Mouse (Mus musculus) liver, embryonic 14.5 days (tissue): ENCODE results near the gene Tbx6. TPM values are rescaled to one million over a fixed set of nuclear protein-coding genes. Genes with fewer than 3 reads are reported as not detected.

Experiments used
- ATAC-seq: fragments of 200-750 bp; cut with Nextera tagmentation; 2 replicates; pipeline ENCODE4 v1.8.0; 2017; ENCODE audit warnings: moderate number of reproducible peaks, mild to moderate bottlenecking, moderate library complexity; ENCODE audit not compliant: insufficient read depth
- DNase-seq, 3 experiments: peaks; one replicate each; pipeline ENCODE4 v3.0.0-alpha.2; 2012 to 2013; ENCODE audit warnings: low read depth in 3 of 3, low spot score in 3 of 3
- H3K27ac ChIP-seq: fragments of 300-500 bp; sonication (generic); 2 replicates; pipeline ENCODE4 v1.5.1; 2014; ENCODE audit warnings: moderate library complexity, mild to moderate bottlenecking, control low read depth, inconsistent platforms
- H3K27me3 ChIP-seq: fragments of 300-500 bp; sonication (generic); 2 replicates; pipeline ENCODE4 v1.6.1; 2014; ENCODE audit warnings: mild to moderate bottlenecking, low read length, moderate library complexity; ENCODE audit not compliant: control insufficient read depth, insufficient read depth
- H3K36me3 ChIP-seq: fragments of 300-500 bp; sonication (generic); replicated peaks from 2 replicates; pipeline ENCODE4 v1.6.1; 2014; ENCODE audit warnings: low read depth; ENCODE audit not compliant: control insufficient read depth, insufficient read depth
- H3K4me1 ChIP-seq, 2 experiments: fragments of 200-500 bp in 1 of 2; fragments of 300-500 bp in 1 of 2; sonication (generic) in 1 of 2; replicated peaks; 2 replicates each; pipeline ENCODE4 v1.6.1; 2012 to 2014; ENCODE audit warnings: antibody characterized with exemption in 1 of 2, inconsistent platforms in 1 of 2, low read length in 1 of 2; ENCODE audit not compliant: control insufficient read depth in 2 of 2, insufficient read depth in 2 of 2
- H3K4me2 ChIP-seq: fragments of 300-500 bp; sonication (generic); 2 replicates; pipeline ENCODE4 v1.6.1; 2014; ENCODE audit warnings: low read depth, mild to moderate bottlenecking, control low read depth, moderate library complexity
- H3K4me3 ChIP-seq, 2 experiments: fragments of 200-500 bp in 1 of 2; fragments of 300-500 bp in 1 of 2; sonication (generic) in 1 of 2; 2 replicates each; pipeline ENCODE4 v1.5.1; 2012 to 2014; ENCODE audit warnings: low read depth in 2 of 2, low read length in 2 of 2, mild to moderate bottlenecking in 2 of 2, control low read depth in 1 of 2, inconsistent platforms in 1 of 2, moderate library complexity in 1 of 2; ENCODE audit not compliant: insufficient read depth in 1 of 2
- H3K9ac ChIP-seq: fragments of 300-500 bp; sonication (generic); replicated peaks from 2 replicates; pipeline ENCODE4 v1.6.1; 2014; ENCODE audit warnings: mild to moderate bottlenecking, control low read depth, moderate library complexity
- H3K9me3 ChIP-seq: fragments of 300-500 bp; sonication (generic); 2 replicates; pipeline ENCODE4 v1.6.1; 2016; ENCODE audit warnings: low read length, mixed read lengths; ENCODE audit not compliant: control insufficient read depth
- CTCF ChIP-seq: IDR thresholded peaks from 2 replicates; pipeline ENCODE4 v1.5.1; 2016; ENCODE audit warnings: antibody characterized with exemption, low read depth, control low read depth
- EP300 ChIP-seq: IDR thresholded peaks from 2 replicates; pipeline ENCODE4 v1.6.1; 2016; ENCODE audit warnings: antibody characterized with exemption, low read depth
- WGBS: fragments of 180-500 bp; shearing (Covaris S2); extraction: QIAGEN DNeasy Blood & Tissue Kit; methylation state at CpG from one replicate; pipeline ENCODE4 v1.1.7; 2014; ENCODE audit not compliant: insufficient replicate concordance; 5-methylcytosine and 5-hydroxymethylcytosine counted together
- polyA plus RNA-seq, 2 experiments: library from polyadenylated mRNA; depleted of rRNA in 1 of 2; stranded (reverse) in 1 of 2; unstranded in 1 of 2; fragments of >200 nt; fragmentation: Nextera tagmentation in 1 of 2; extraction: Ambion mirVana in 1 of 2; gene quantifications; 2 replicates each; pipeline versions ENCODE4 v1.2.1 to v1.2.3; 2012 to 2014

The Tbx6 gene
- polyA plus RNA-seq, 2 experiments, result 0.43 to 1.3 TPM

GRCm38 (mm10) chr7:126749582-126750343 lies 31.5 kb upstream of the Tbx6 start:
- Histone ChIP-seq H3K4me1 (peaks cover 0 to 14% of the 10 kb centered on the region in 2 experiments; a peak in 2 of 4 replicates), H3K4me3 (no peak overlapping the region), H3K4me2 (no peak overlapping the region), H3K9me3 (no peaks in the 10 kb centered on the region), H3K27me3 (no peaks in the 10 kb centered on the region), H3K9ac (no peak overlapping the region), H3K36me3 (no peaks in the 10 kb centered on the region), H3K27ac (no peak overlapping the region)
- TF ChIP-seq CTCF (peak; percentile 31), EP300 (no peak)
- ATAC-seq (no peak), DNase-seq (no peak)
- 79% methylated on average over 17 of the region's 17 CpGs for WGBS

- TF ChIP-seq CTCF (peak; percentile 94), EP300 (no peak)
- no peaks in the 10 kb centered on the region for H3K27me3 ChIP-seq
- H3K4me1 ChIP-seq, result peaks cover 3 to 12% of the 10 kb centered on the region in 2 experiments
- no peak overlapping the region for H3K4me2 ChIP-seq
- WGBS, result 3% methylated on average over 9 of the region's 9 CpGs
- no peak overlapping the region for H3K9ac ChIP-seq
- no peaks in the 10 kb centered on the region for H3K36me3 ChIP-seq
- ATAC-seq (peak; percentile 34; the same call in 1 of the 2 replicates), DNase-seq (peak in 2 of 3 experiments; percentile 55 to 63)
- no peak overlapping the region for H3K27ac ChIP-seq
- no peaks in the 10 kb centered on the region for H3K9me3 ChIP-seq
- no peak overlapping the region for H3K4me3 ChIP-seq
Measured at GRCm38 (mm10) chr7:126754866-126755265, 26.4 kb upstream of the Tbx6 start.

GRCm38 (mm10) chr7:126758539-126758938 lies 22.7 kb upstream of the Tbx6 start:
- ATAC-seq (no peak), DNase-seq (no peak)
- Histone ChIP-seq H3K36me3 (no peaks in the 10 kb centered on the region), H3K27ac (no peak overlapping the region), H3K4me2 (no peak overlapping the region), H3K9me3 (no peaks in the 10 kb centered on the region), H3K27me3 (no peaks in the 10 kb centered on the region), H3K4me3 (no peak overlapping the region), H3K4me1 (peaks cover 14 to 42% of the 10 kb centered on the region in 2 experiments), H3K9ac (no peak overlapping the region)
- WGBS, result 65% methylated on average over 7 of the region's 7 CpGs
- no peak for TF ChIP-seq EP300

- H3K27me3 ChIP-seq, result no peaks in the 10 kb centered on the region
- peak within 1 kb of the TSS; percentile 93 for H3K4me2 ChIP-seq
- peak within 1 kb of the TSS; percentile 73 to 74 for H3K4me3 ChIP-seq
- no peaks in the 10 kb centered on the region for H3K9me3 ChIP-seq
- peak within 1 kb of the TSS; percentile 78 for H3K9ac ChIP-seq
- peaks cover 14 to 42% of the 10 kb centered on the region in 2 experiments for H3K4me1 ChIP-seq
- DNase-seq, result peak; percentile 85 to 89 (median 87)
- no peaks in the 10 kb centered on the region for H3K36me3 ChIP-seq
- peak within 1 kb of the TSS; percentile 57 for H3K27ac ChIP-seq
- 2% methylated on average over 36 of the region's 38 CpGs for WGBS
- no peak for TF ChIP-seq EP300
- TF ChIP-seq CTCF, result peak; percentile 86
- ATAC-seq, result peak; percentile 81
Measured at GRCm38 (mm10) chr7:126759050-126759671, 22.1 kb upstream of the Tbx6 start, which contains the start of gene Mapk3. Mapk3 (plus strand) TSS chr7:126759601.

- Histone ChIP-seq H3K4me3 (peak overlapping the region; percentile 73 to 74), H3K9me3 (no peaks in the 10 kb centered on the region), H3K27ac (peak overlapping the region; percentile 57), H3K36me3 (no peaks in the 10 kb centered on the region), H3K9ac (peak overlapping the region; percentile 78), H3K4me2 (peak overlapping the region; percentile 93), H3K27me3 (no peaks in the 10 kb centered on the region), H3K4me1 (peaks cover 14 to 40% of the 10 kb centered on the region in 2 experiments)
- 2% methylated on average over 24 of the region's 24 CpGs for WGBS
- peak; percentile 31 for ATAC-seq
- no peak for DNase-seq
- TF ChIP-seq CTCF (no peak), EP300 (no peak)
Measured at GRCm38 (mm10) chr7:126759672-126760390, 21.5 kb upstream of the Tbx6 start.
